Mouse (Mus musculus): Measurements from ENCODE around the gene Tedc2. TPM values are rescaled to one million over a fixed set of nuclear protein-coding genes. Genes with fewer than 3 reads are reported as not detected.

Tedc2 gene
- polyA plus RNA-seq, 1 experiment from 2014 or later: 8.2 TPM

DNA sequence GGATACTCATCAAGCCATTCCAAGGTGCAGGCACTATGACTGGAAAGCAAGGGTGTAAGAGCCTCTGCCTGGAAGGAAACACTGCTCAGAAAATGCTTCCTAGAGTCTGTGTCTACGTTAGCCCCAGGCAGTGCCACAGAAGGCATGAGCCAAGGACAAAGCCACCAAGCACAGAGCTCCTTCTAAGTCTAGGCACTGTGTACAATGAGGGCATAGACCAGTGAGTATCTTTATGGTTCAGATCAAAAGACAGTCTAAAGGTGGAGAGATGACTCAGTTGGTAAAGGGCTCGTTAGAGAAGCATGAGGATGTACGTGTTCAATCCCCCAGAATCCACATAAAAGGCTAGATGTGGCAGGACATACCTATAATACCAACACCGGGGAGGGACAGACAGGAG, 19.6 kb downstream of the Tedc2 start:
- Histone ChIP-seq H3K4me1 (replicated peaks; ENCODE audit: control insufficient read depth, insufficient read depth, low read length) (peaks cover 36% of the 10 kb centered on the region), H3K4me3 (replicated peaks; ENCODE audit: low read length) (no peak overlapping the region), H3K9ac (no peak overlapping the region), H3K9me3 (ENCODE audit: control insufficient read depth, low read length) (no peaks in the 10 kb centered on the region), H3K4me2 (replicated peaks) (no peak overlapping the region), H3K27me3 (ENCODE audit: control insufficient read depth, insufficient read depth, low read length) (no peaks in the 10 kb centered on the region), H3K36me3 (replicated peaks; ENCODE audit: control insufficient read depth, insufficient read depth) (no peaks in the 10 kb centered on the region), H3K27ac (no peak overlapping the region)
- WGBS: 83% methylated on average over 4 of the region's 4 CpGs
- no peak for DNase-seq (ENCODE audit: low spot score)
- ATAC-seq (ENCODE audit: low FRiP score): no peak

DNA sequence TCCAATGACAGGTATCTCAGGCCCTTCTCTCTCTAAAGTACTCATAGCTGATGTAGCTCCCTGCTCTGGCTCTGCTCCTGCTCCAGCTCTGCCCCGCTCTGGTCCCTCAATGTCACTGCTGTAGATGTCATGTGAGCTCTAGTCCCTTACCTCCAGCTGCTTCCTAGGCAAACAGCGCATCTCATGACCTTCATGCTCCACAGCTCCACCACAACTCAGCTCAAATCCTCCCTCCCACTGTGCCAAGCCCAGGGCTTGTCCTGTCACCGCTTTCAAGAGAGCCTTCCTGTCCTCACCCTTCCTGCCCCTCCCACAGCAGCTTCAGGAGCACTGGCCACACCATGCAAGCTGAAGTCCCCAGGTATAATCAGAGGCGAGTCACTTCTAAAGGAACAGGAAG, 20.9 kb downstream of the Tedc2 start:
- ATAC-seq (ENCODE audit: low FRiP score) (no peak), DNase-seq (ENCODE audit: low spot score) (no peak)
- WGBS: 70% methylated on average over 4 of the region's 4 CpGs

DNA sequence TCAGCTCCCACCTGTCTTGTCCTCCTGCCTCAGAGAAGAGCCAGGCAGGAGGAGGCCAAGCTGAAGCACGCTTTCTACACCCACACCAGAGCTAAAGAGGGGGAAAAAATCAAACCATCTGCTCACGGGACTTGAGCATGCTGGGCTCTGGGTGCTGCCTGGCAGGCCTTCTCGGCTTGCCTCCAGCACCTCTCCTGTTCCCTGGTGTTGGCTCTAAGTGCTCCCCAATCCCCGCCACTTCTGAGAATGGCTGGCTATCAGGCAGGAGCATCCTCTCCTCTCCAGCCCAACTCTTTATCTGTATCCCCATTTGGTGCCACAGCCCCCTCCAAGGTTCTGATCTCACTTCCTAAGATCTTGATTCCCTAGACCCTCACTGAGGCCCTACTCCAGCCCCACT, 21.4 kb downstream of the Tedc2 start:
- H3K4me1 ChIP-seq (replicated peaks; ENCODE audit: control insufficient read depth, insufficient read depth, low read length): peaks cover 23% of the 10 kb centered on the region
- no peaks in the 10 kb centered on the region for H3K36me3 ChIP-seq (replicated peaks; ENCODE audit: control insufficient read depth, insufficient read depth)
- no peaks in the 10 kb centered on the region for H3K27me3 ChIP-seq (ENCODE audit: control insufficient read depth, insufficient read depth, low read length)
- H3K27ac ChIP-seq: no peak overlapping the region
- H3K4me3 ChIP-seq (replicated peaks; ENCODE audit: low read length): no peak overlapping the region
- DNase-seq (ENCODE audit: low spot score) (no peak), ATAC-seq (ENCODE audit: low FRiP score) (no peak)
- WGBS: 84% methylated on average over 4 of the region's 4 CpGs
- H3K9me3 ChIP-seq (ENCODE audit: control insufficient read depth, low read length): no peaks in the 10 kb centered on the region
- H3K4me2 ChIP-seq (replicated peaks): no peak overlapping the region
- no peak overlapping the region for H3K9ac ChIP-seq

More for the DNA sequence above, 20.9 kb downstream of the Tedc2 start:
- Histone ChIP-seq H3K4me2 (replicated peaks) (no peak overlapping the region), H3K9me3 (ENCODE audit: control insufficient read depth, low read length) (no peaks in the 10 kb centered on the region), H3K36me3 (replicated peaks; ENCODE audit: control insufficient read depth, insufficient read depth) (no peaks in the 10 kb centered on the region), H3K4me3 (replicated peaks; ENCODE audit: low read length) (no peak overlapping the region), H3K27me3 (ENCODE audit: control insufficient read depth, insufficient read depth, low read length) (no peaks in the 10 kb centered on the region), H3K9ac (no peak overlapping the region), H3K27ac (no peak overlapping the region), H3K4me1 (replicated peaks; ENCODE audit: control insufficient read depth, insufficient read depth, low read length) (peaks cover 28% of the 10 kb centered on the region)

DNA sequence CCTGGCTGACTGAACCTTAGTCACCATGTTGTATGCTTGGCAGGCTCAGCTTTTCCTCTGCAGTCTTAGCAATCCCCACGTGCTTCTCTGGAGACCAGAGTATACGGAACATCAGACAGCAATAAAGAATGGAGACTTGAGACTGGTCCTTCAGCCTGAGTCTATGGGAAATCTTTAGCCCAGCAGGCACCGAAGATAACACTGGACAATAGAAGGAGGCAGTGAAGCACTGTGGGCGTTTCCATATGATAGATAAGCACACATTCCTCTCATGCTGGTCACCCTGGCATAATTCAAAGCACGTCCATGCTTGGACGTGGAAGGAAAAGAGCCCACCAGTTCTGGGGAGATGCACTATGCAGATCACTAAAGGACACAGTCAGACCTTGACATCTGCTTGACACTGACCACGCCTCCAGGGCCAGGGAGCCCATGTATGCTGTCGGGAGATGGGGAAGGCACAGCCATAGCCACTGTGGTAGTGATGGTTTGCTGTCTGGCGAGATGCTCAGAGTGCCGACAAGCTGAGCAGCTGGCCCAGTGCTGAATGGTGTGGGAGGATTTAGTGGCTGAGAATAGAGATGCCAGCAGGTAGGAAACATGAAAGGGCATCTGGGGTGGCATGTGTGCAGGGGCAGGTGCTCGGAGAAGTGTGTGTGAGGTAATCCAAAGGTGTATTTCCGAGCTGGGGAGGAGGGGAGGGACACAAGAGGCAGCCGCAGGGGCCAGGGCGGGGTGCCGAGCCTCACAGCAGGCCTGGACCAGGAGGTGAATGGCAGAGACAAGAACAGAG, 23.4 kb downstream of the Tedc2 start:
- Histone ChIP-seq H3K4me3 (replicated peaks; ENCODE audit: low read length) (no peak overlapping the region), H3K9ac (no peak overlapping the region), H3K4me1 (replicated peaks; ENCODE audit: control insufficient read depth, insufficient read depth, low read length) (0 out of 2 replicates have a peak, but pooled peaks cover 6% of the 10 kb centered on the region), H3K4me2 (replicated peaks) (no peak overlapping the region), H3K9me3 (ENCODE audit: control insufficient read depth, low read length) (no peaks in the 10 kb centered on the region), H3K36me3 (replicated peaks; ENCODE audit: control insufficient read depth, insufficient read depth) (no peaks in the 10 kb centered on the region), H3K27ac (no peak overlapping the region), H3K27me3 (ENCODE audit: control insufficient read depth, insufficient read depth, low read length) (no peaks in the 10 kb centered on the region)
- DNase-seq (ENCODE audit: low spot score) (no peak), ATAC-seq (ENCODE audit: low FRiP score) (no peak)
- 59% methylated on average over 15 of the region's 15 CpGs for WGBS

DNA sequence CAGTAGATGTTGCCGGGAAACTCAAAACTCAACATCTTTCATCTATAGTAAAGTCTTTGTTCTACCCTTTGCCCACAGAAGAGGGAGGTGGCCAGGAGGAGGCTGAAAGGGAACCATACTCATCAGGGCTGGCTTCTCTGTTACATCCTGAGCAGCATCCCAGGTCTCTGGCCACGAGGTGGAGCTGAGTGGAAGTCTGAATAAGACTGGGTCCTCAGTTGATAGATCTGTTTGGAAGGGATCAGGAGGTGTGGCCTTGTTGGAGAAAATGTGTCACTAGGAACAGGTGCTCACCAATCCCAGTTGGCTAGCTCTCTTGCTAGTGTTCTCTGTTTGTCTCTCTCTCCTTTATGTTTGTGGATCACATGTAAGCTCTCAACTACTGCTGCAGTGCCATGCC, 25.3 kb downstream of the Tedc2 start:
- DNase-seq (ENCODE audit: low spot score): no peak
- WGBS: 71% methylated on average over 2 of the region's 2 CpGs

DNA sequence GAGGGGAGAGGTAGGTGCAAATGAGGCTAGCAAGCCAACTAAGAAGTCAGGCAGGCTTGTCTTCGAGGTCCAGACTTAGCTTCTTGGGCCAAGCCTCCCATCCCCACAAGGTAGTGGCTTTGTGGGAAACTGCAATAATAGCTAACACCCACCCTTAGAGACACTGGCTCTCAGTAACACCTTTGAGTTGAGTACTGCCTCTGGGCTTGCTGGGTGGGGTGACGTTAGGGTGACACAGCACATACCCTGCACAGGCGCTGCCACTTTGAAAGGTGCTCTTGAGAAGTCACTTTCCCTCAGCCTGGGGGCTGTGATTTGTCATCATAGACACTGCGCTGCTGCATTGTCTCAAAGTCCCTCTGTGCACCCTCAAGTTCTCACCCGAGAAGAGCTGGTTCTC, 26.9 kb downstream of the Tedc2 start:
- DNase-seq (ENCODE audit: low spot score) (no peak), ATAC-seq (ENCODE audit: low FRiP score) (no peak)
- peaks cover 11% of the 10 kb centered on the region for H3K36me3 ChIP-seq (replicated peaks; ENCODE audit: control insufficient read depth, insufficient read depth)
- H3K27me3 ChIP-seq (ENCODE audit: control insufficient read depth, insufficient read depth, low read length): no peaks in the 10 kb centered on the region
- no peak overlapping the region for H3K4me2 ChIP-seq (replicated peaks)
- no peak overlapping the region for H3K9ac ChIP-seq
- no peaks in the 10 kb centered on the region for H3K9me3 ChIP-seq (ENCODE audit: control insufficient read depth, low read length)
- H3K27ac ChIP-seq: no peak overlapping the region
- H3K4me1 ChIP-seq (replicated peaks; ENCODE audit: control insufficient read depth, insufficient read depth, low read length): no peaks in the 10 kb centered on the region
- H3K4me3 ChIP-seq (replicated peaks; ENCODE audit: low read length): no peak overlapping the region
- WGBS: 86% methylated on average over 5 of the region's 5 CpGs

More for the DNA sequence above, 25.3 kb downstream of the Tedc2 start:
- Histone ChIP-seq H3K27me3 (ENCODE audit: control insufficient read depth, insufficient read depth, low read length) (no peaks in the 10 kb centered on the region), H3K36me3 (replicated peaks; ENCODE audit: control insufficient read depth, insufficient read depth) (0 out of 2 replicates have a peak, but pooled peaks cover under 1% of the 10 kb centered on the region), H3K27ac (no peak overlapping the region), H3K4me3 (replicated peaks; ENCODE audit: low read length) (no peak overlapping the region), H3K4me1 (replicated peaks; ENCODE audit: control insufficient read depth, insufficient read depth, low read length) (no peaks in the 10 kb centered on the region), H3K9me3 (ENCODE audit: control insufficient read depth, low read length) (no peaks in the 10 kb centered on the region), H3K9ac (no peak overlapping the region), H3K4me2 (replicated peaks) (no peak overlapping the region)
- ATAC-seq (ENCODE audit: low FRiP score): no peak

DNA sequence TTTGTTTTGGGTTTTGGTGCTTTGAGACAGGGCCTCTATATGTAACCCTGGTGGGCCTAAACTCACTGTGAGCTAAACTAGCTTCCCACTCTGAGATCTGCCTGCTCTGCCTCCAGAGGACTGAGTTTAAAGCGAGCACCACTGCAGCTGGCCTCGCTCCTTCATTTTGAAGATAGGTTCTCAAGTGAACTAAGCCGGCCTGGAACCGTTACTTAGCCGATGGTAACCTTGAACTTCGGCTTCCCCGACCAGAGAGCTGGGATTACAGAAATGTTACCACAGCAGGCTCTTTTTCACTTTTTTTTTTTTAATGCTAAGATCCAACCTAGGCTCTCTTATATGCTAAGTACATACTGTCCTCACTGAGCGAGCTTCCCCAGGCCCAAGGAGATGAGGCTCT, 27.4 kb downstream of the Tedc2 start:
- ATAC-seq (ENCODE audit: low FRiP score) (no peak), DNase-seq (ENCODE audit: low spot score) (no peak)
- 88% methylated on average over 8 of the region's 8 CpGs for WGBS
- Histone ChIP-seq H3K27ac (no peak overlapping the region), H3K9ac (no peak overlapping the region), H3K4me2 (replicated peaks) (no peak overlapping the region), H3K4me1 (replicated peaks; ENCODE audit: control insufficient read depth, insufficient read depth, low read length) (no peaks in the 10 kb centered on the region), H3K4me3 (replicated peaks; ENCODE audit: low read length) (no peak overlapping the region), H3K27me3 (ENCODE audit: control insufficient read depth, insufficient read depth, low read length) (no peaks in the 10 kb centered on the region), H3K36me3 (replicated peaks; ENCODE audit: control insufficient read depth, insufficient read depth) (peaks cover 16% of the 10 kb centered on the region), H3K9me3 (ENCODE audit: control insufficient read depth, low read length) (no peaks in the 10 kb centered on the region)

DNA sequence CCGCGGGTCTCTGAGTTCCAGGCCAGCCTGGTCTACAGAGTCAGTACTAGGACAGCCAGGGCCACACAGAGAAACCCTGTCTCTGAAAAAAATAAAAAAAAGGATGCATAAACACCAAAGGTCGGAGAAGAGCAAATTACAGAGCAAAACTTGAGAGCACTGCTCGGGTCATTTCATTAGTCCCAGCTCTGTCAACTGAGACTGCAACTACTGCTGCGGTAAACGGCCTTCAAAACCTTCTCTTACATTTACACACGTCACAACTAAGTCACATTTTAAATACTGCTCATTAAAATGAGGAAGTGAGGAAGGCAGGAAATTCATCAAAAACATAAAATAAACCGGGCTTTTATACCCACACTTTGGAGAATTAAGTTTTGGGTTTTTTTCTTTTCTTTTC, 27.8 kb downstream of the Tedc2 start:
- Histone ChIP-seq H3K27ac (no peak overlapping the region), H3K36me3 (replicated peaks; ENCODE audit: control insufficient read depth, insufficient read depth) (peaks cover 19% of the 10 kb centered on the region), H3K4me2 (replicated peaks) (no peak overlapping the region), H3K9me3 (ENCODE audit: control insufficient read depth, low read length) (no peaks in the 10 kb centered on the region), H3K27me3 (ENCODE audit: control insufficient read depth, insufficient read depth, low read length) (no peaks in the 10 kb centered on the region), H3K9ac (no peak overlapping the region), H3K4me1 (replicated peaks; ENCODE audit: control insufficient read depth, insufficient read depth, low read length) (no peaks in the 10 kb centered on the region), H3K4me3 (replicated peaks; ENCODE audit: low read length) (no peak overlapping the region)
- no peak for DNase-seq (ENCODE audit: low spot score)
- ATAC-seq (ENCODE audit: low FRiP score): no peak
- 85% methylated on average over 8 of the region's 8 CpGs for WGBS

DNA sequence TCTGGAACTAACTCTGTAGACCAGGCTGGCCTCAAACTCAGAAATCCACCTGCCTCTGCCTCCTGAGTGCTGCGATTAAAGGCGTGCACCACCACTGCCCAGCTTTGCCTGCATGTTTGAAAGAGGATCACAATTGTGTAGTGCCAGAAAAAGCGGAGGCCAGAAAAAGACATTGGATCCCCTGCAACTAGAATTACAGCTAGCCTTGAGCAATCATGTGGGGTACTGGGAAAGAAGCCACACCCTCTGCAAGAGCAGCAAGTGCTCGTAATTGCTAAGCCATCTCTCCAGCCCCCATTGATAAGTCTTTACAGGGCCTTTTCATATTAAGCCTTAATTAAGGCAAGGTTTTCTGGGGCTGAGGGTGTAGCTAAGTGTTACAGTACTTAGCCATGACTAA, 29.2 kb downstream of the Tedc2 start:
- no peaks in the 10 kb centered on the region for H3K9me3 ChIP-seq (ENCODE audit: control insufficient read depth, low read length)
- ATAC-seq (ENCODE audit: low FRiP score) (no peak), DNase-seq (ENCODE audit: low spot score) (no peak)
- H3K4me1 ChIP-seq (replicated peaks; ENCODE audit: control insufficient read depth, insufficient read depth, low read length): no peaks in the 10 kb centered on the region
- H3K36me3 ChIP-seq (replicated peaks; ENCODE audit: control insufficient read depth, insufficient read depth): peaks cover 22% of the 10 kb centered on the region
- no peak overlapping the region for H3K9ac ChIP-seq
- no peak overlapping the region for H3K27ac ChIP-seq
- 82% methylated on average over 4 of the region's 4 CpGs for WGBS
- H3K27me3 ChIP-seq (ENCODE audit: control insufficient read depth, insufficient read depth, low read length): no peaks in the 10 kb centered on the region
- H3K4me3 ChIP-seq (replicated peaks; ENCODE audit: low read length): no peak overlapping the region
- no peak overlapping the region for H3K4me2 ChIP-seq (replicated peaks)

DNA sequence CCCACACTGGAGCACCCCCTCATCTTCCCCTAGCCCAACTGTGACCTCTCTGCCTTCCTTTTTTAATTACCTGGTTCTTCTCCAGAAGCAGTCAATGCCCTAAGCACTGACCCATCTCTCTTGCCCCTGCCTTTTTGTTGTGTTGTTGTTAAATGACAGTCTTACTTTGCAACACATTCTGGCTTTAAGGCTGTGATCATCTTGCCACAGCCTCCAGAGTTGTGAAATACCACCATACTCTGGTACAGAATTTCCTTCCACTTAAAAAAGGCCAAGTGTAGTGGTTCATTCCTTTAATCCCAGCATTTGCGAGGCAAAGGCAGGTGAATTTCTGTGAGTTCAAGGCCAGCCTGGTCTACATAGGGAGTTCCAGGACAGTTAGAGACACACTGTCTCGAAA, 29.7 kb downstream of the Tedc2 start:
- no peak for ATAC-seq (ENCODE audit: low FRiP score)
- 83% methylated on average over 2 of the region's 2 CpGs for WGBS

More for the DNA sequence above, 29.7 kb downstream of the Tedc2 start:
- Histone ChIP-seq H3K4me1 (replicated peaks; ENCODE audit: control insufficient read depth, insufficient read depth, low read length) (no peaks in the 10 kb centered on the region), H3K27ac (no peak overlapping the region), H3K27me3 (ENCODE audit: control insufficient read depth, insufficient read depth, low read length) (no peaks in the 10 kb centered on the region), H3K9ac (no peak overlapping the region), H3K4me2 (replicated peaks) (no peak overlapping the region), H3K9me3 (ENCODE audit: control insufficient read depth, low read length) (no peaks in the 10 kb centered on the region), H3K36me3 (replicated peaks; ENCODE audit: control insufficient read depth, insufficient read depth) (peaks cover 26% of the 10 kb centered on the region), H3K4me3 (replicated peaks; ENCODE audit: low read length) (no peak overlapping the region)
- DNase-seq (ENCODE audit: low spot score): no peak

Measured in hindbrain, embryonic 14.5 days (tissue).